Mouse (Mus musculus) right cerebral cortex, postnatal 4 days (tissue): ENCODE results near the gene Fam136a.
"Not testable (repeated sequence)": the region's sequence is repeated elsewhere in the genome, so short reads cannot be mapped to it uniquely, and the experiment has no call there.

ENCODE experiments used
- DNase-seq: peaks from one replicate; pipeline ENCODE4 v3.0.0-alpha.2; 2022

Gene Fam136a

GRCm38 (mm10) chr6:86368479-86368878, 3.0 kb downstream of the Fam136a start:
- no peak for DNase-seq

GRCm38 (mm10) chr6:86370093-86370713, 4.8 kb downstream of the Fam136a start:
- DNase-seq, result no peak

- no peak for DNase-seq
These were observed 5.4 kb downstream of the Fam136a start, which contains the start of gene Snrpg for GRCm38 (mm10) chr6:86370764-86371339. TSS of gene Snrpg (plus strand) at chr6:86371304.

GRCm38 (mm10) chr6:86371340-86371911, 6.0 kb downstream of the Fam136a start:
- peak; percentile 94 for DNase-seq

GRCm38 (mm10) chr6:86371950-86372516, 6.6 kb downstream of the Fam136a start:
- no peak for DNase-seq

- DNase-seq, result no peak
These were observed 8.1 kb downstream of the Fam136a start for GRCm38 (mm10) chr6:86373556-86373955.

- DNase-seq, result no peak
These were observed 12.9 kb downstream of the Fam136a start for GRCm38 (mm10) chr6:86378341-86378740.

GRCm38 (mm10) chr6:86380112-86380511, 14.7 kb downstream of the Fam136a start:
- DNase-seq, result not testable (repeated sequence)

GRCm38 (mm10) chr6:86382551-86382950, 17.1 kb downstream of the Fam136a start:
- DNase-seq, result no peak

- DNase-seq, result no peak
These were observed 17.9 kb downstream of the Fam136a start for GRCm38 (mm10) chr6:86383370-86383769.

GRCm38 (mm10) chr6:86384692-86385091, 19.2 kb downstream of the Fam136a start:
- no peak for DNase-seq

GRCm38 (mm10) chr6:86385362-86386104, 20.1 kb downstream of the Fam136a start:
- no peak for DNase-seq

GRCm38 (mm10) chr6:86387313-86387712, 21.9 kb downstream of the Fam136a start:
- DNase-seq, result no peak

GRCm38 (mm10) chr6:86388461-86388860, 23.0 kb downstream of the Fam136a start:
- no peak for DNase-seq

- no peak for DNase-seq
These were observed 25.9 kb downstream of the Fam136a start for GRCm38 (mm10) chr6:86391326-86391725.

GRCm38 (mm10) chr6:86393187-86393586, 27.7 kb downstream of the Fam136a start:
- DNase-seq, result no peak

- DNase-seq, result no peak
These were observed 28.8 kb downstream of the Fam136a start for GRCm38 (mm10) chr6:86394078-86394720.

- no peak for DNase-seq
These were observed 29.6 kb downstream of the Fam136a start for GRCm38 (mm10) chr6:86395021-86395420.

- no peak for DNase-seq
These were observed 30.5 kb downstream of the Fam136a start for GRCm38 (mm10) chr6:86395969-86396368.

GRCm38 (mm10) chr6:86396581-86397256, 31.3 kb downstream of the Fam136a start, which contains the start of gene Pcyox1:
TSS of gene Pcyox1 (minus strand) at chr6:86397154.
- DNase-seq, result peak; percentile 83

GRCm38 (mm10) chr6:86397257-86397980, 32.0 kb downstream of the Fam136a start:
- DNase-seq, result no peak
